Mouse (Mus musculus) hindbrain, embryonic 10.5 days (tissue): Measurements from ENCODE around the gene Isca1. TPM values are rescaled to one million over a fixed set of nuclear protein-coding genes. Genes with fewer than 3 reads are reported as not detected.
"Not testable (repeated sequence)": the region's sequence is repeated elsewhere in the genome, so short reads cannot be mapped to it uniquely, and the experiment has no call there.

Experiments
- DNase-seq: peaks from one replicate; pipeline ENCODE4 v3.0.0-alpha.2; 2017; ENCODE audit warnings: low spot score
- H3K27ac ChIP-seq: fragments of 300-500 bp; sonication (generic); 2 replicates; pipeline ENCODE4 v1.5.1; 2016; ENCODE audit warnings: mild to moderate bottlenecking, moderate library complexity
- H3K27me3 ChIP-seq: fragments of 300-500 bp; sonication (generic); 2 replicates; pipeline ENCODE4 v1.6.1; 2016; ENCODE audit warnings: mild to moderate bottlenecking; ENCODE audit not compliant: poor library complexity, insufficient read depth, severe bottlenecking
- H3K36me3 ChIP-seq: fragments of 300-500 bp; sonication (generic); 2 replicates; pipeline ENCODE4 v1.6.1; 2016; ENCODE audit warnings: mild to moderate bottlenecking, moderate library complexity
- H3K4me1 ChIP-seq: fragments of 300-500 bp; sonication (generic); replicated peaks from 2 replicates; pipeline ENCODE4 v1.6.1; 2016; ENCODE audit warnings: mild to moderate bottlenecking
- H3K4me3 ChIP-seq: fragments of 300-500 bp; sonication (generic); 2 replicates; pipeline ENCODE4 v1.5.1; 2016; ENCODE audit warnings: mild to moderate bottlenecking, moderate library complexity
- H3K9me3 ChIP-seq: fragments of 300-500 bp; sonication (generic); 2 replicates; pipeline ENCODE4 v1.6.1; 2016; ENCODE audit warnings: mild to moderate bottlenecking, moderate library complexity
- whole genome bisulfite sequencing: fragments of 180-500 bp; shearing (Covaris S2); methylation state at CpG from one replicate; pipeline ENCODE4 v1.1.7; 2016; 5-methylcytosine and 5-hydroxymethylcytosine counted together
- polyA plus RNA-seq: library from polyadenylated mRNA; unstranded; fragments of >200 nt; fragmentation: Nextera tagmentation; extraction: Ambion mirVana; gene quantifications from 2 replicates; pipeline ENCODE4 v1.2.1, GENCODE M21; 2016

Isca1 gene
- polyA plus RNA-seq, 1 experiment from 2014 or later: 116 TPM

GRCm38 (mm10) chr13:59741096-59741495 is 28.5 kb downstream of the Isca1 start:
- DNase-seq: no peak
- Histone ChIP-seq H3K4me3 (no peak overlapping the region), H3K27me3 (no peaks in the 10 kb centered on the region), H3K9me3 (no peaks in the 10 kb centered on the region), H3K4me1 (no peaks in the 10 kb centered on the region), H3K36me3 (no peaks in the 10 kb centered on the region), H3K27ac (no peak overlapping the region)
- 91% methylated on average over 11 of the region's 11 CpGs for WGBS

GRCm38 (mm10) chr13:59739397-59739796 is 30.2 kb downstream of the Isca1 start:
- no peak for DNase-seq
- Histone ChIP-seq H3K4me3 (no peak overlapping the region), H3K36me3 (no peaks in the 10 kb centered on the region), H3K4me1 (peaks cover 4% of the 10 kb centered on the region; the same call in 1 of the 2 replicates), H3K9me3 (no peaks in the 10 kb centered on the region), H3K27me3 (no peaks in the 10 kb centered on the region), H3K27ac (no peak overlapping the region)
- WGBS: 93% methylated on average over 4 of the region's 4 CpGs

DNA sequence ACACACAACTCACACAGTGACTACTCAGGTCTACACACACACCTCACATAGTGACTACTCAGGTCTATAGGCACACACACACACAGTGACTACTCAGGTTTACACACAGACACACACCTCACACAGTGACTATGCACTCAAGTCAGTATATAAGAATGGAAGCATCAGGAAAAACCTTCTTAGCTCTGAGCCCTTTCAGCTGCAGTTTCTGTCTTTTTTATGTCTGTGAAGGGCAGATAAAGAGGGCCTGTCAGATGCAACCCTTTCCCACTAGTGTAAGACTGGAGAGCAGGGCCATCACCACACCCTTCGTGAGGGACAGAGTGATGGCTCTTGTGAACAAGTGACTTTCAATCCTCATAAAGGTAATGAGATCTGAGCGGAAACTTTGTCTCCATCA is 31.2 kb downstream of the Isca1 start:
- 89% methylated on average over 2 of the region's 2 CpGs for WGBS
- no peak overlapping the region for H3K27ac ChIP-seq
- H3K9me3 ChIP-seq: no peaks in the 10 kb centered on the region
- H3K36me3 ChIP-seq: no peaks in the 10 kb centered on the region
- H3K4me1 ChIP-seq: peaks cover 4% of the 10 kb centered on the region; the same call in 1 of the 2 replicates
- no peak for DNase-seq
- H3K27me3 ChIP-seq: no peaks in the 10 kb centered on the region
- H3K4me3 ChIP-seq: no peak overlapping the region

DNA sequence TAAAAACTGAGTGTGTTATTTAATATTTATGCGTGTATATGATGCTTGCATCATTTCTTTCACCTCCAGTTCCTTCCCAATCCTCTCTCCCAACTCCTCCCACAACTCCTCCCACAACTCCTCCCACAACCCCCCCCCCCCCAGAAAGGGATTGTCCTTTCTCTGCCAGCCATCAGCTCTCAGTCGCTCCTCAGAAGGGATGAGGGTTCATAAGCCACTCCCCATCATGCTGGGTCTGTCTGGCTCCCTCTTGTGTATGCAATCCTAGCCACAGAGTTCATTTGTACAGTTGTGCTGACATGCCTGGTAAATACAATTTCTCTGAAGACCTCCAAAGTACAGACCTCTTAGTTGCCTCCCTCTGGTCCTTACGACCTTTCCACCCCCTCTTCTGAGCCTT is 34.4 kb downstream of the Isca1 start:
- peaks cover 4% of the 10 kb centered on the region; the same call in 1 of the 2 replicates for H3K4me1 ChIP-seq
- no peaks in the 10 kb centered on the region for H3K36me3 ChIP-seq
- H3K27me3 ChIP-seq: no peaks in the 10 kb centered on the region
- no peaks in the 10 kb centered on the region for H3K9me3 ChIP-seq
- no peak overlapping the region for H3K27ac ChIP-seq
- peak; percentile 29 for DNase-seq
- no peak overlapping the region for H3K4me3 ChIP-seq
- 31% methylated on average over 3 of the region's 3 CpGs for WGBS

- not testable (repeated sequence) for H3K4me3 ChIP-seq, DNase-seq, H3K27me3 ChIP-seq, H3K36me3 ChIP-seq, H3K27ac ChIP-seq, H3K9me3 ChIP-seq, H3K4me1 ChIP-seq
- WGBS: 39% methylated on average over 6 of the region's 6 CpGs
Observed at GRCm38 (mm10) chr13:59734347-59734746, 35.3 kb downstream of the Isca1 start.

- H3K4me3 ChIP-seq: no peak overlapping the region
- H3K27ac ChIP-seq: no peak overlapping the region
- no peaks in the 10 kb centered on the region for H3K36me3 ChIP-seq
- 76% methylated on average over 4 of the region's 4 CpGs for WGBS
- peaks cover 5% of the 10 kb centered on the region for H3K27me3 ChIP-seq
- no peaks in the 10 kb centered on the region for H3K9me3 ChIP-seq
- DNase-seq: no peak
- peaks cover 4% of the 10 kb centered on the region; the same call in 1 of the 2 replicates for H3K4me1 ChIP-seq
Observed at GRCm38 (mm10) chr13:59733936-59734335, 35.7 kb downstream of the Isca1 start.

DNA sequence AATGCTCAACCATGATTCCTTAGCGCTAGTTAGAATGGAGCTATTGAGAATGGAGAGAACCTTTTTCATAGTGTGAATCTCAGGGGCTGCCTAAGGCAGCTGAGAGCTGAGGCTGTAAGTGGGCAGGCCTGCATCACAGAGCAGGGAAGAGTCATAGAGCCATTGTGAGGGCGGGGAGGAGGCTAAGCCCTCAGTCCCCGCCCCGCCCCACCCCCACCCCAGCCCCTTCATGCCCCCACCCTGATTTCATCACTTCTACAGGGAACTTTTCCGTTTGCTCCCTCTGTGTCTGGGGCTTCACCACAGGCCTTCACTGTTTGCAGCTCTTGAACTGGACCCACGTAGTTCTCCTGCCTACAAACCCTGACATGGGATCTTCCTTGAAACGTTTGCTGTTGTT is 38.0 kb downstream of the Isca1 start, which contains the start of gene Spata31d1d:
Gene Spata31d1d (minus strand): TSS at position 101 of the 400 bp plus-strand sequence.
- Histone ChIP-seq H3K27ac (no peak within 1 kb of the TSS), H3K4me3 (no peak within 1 kb of the TSS), H3K9me3 (no peaks in the 10 kb centered on the region), H3K4me1 (peaks cover 8% of the 10 kb centered on the region), H3K27me3 (peaks cover 21% of the 10 kb centered on the region), H3K36me3 (no peaks in the 10 kb centered on the region)
- DNase-seq: no peak
- 41% methylated on average over 7 of the region's 7 CpGs for WGBS

- Histone ChIP-seq H3K4me1 (peaks cover 19% of the 10 kb centered on the region), H3K9me3 (no peaks in the 10 kb centered on the region), H3K4me3 (no peak overlapping the region), H3K27ac (peak overlapping the region; percentile 50; the same call in 1 of the 2 replicates), H3K27me3 (peaks cover 33% of the 10 kb centered on the region), H3K36me3 (no peaks in the 10 kb centered on the region)
- WGBS: 32% methylated on average over 7 of the region's 7 CpGs
- DNase-seq: peak; percentile 86
Observed at GRCm38 (mm10) chr13:59728378-59729093, 41.1 kb downstream of the Isca1 start.

GRCm38 (mm10) chr13:59726139-59726867 is 43.3 kb downstream of the Isca1 start:
- Histone ChIP-seq H3K4me3 (peak overlapping the region; percentile 29), H3K4me1 (peaks cover 19% of the 10 kb centered on the region), H3K36me3 (no peaks in the 10 kb centered on the region), H3K27me3 (peaks cover 33% of the 10 kb centered on the region), H3K9me3 (no peaks in the 10 kb centered on the region), H3K27ac (peak overlapping the region; percentile 54; the same call in 1 of the 2 replicates)
- 36% methylated on average over 29 of the region's 29 CpGs for WGBS
- DNase-seq: no peak

DNA sequence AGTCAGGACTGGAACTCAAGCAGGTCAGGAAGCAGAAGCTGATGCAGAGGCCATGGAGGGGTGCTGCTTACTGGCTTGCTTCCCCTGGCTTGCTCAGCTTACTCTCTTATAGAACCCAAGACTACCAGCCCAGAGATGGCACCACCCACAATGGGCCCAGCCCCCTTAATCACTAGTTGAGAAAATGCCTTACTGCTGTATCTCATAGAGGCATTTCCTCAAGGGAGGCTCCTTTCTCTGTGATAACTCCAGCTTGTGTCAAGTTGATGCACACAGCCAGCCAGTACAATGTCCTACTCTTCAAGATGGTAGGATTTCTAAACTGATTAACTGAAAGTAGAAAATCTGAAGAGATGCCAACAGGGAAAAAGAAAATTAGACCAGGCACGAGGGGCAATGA is 47.5 kb downstream of the Isca1 start:
- 70% methylated on average over 1 of the region's 1 CpGs for WGBS
- not testable (repeated sequence) for H3K4me3 ChIP-seq, H3K36me3 ChIP-seq, DNase-seq, H3K9me3 ChIP-seq, H3K27ac ChIP-seq
- Histone ChIP-seq H3K4me1 (peaks cover 23% of the 10 kb centered on the region), H3K27me3 (peaks cover 16% of the 10 kb centered on the region; the same call in 1 of the 2 replicates)

DNA sequence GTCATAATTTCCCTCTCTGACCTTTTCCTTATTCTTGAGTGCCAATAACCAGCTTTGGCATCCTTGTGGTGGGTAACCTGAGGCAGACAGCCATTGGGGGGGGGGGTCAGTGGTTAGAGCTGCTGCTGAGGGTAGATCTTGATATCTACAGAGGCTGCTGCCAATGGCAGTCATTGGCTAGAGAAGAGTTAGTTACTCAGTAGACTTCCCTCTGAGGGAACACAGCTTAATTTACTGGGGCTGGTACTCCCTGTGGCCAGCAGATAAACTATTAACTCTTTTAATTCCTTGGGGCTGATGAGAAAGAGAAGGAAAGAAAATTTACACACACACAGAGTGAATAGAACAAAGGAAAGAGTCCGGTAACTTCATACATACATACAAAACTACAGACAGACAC is 50.1 kb downstream of the Isca1 start:
- Histone ChIP-seq H3K9me3 (no peaks in the 10 kb centered on the region), H3K27me3 (peaks cover 2% of the 10 kb centered on the region; the same call in 1 of the 2 replicates), H3K36me3 (no peaks in the 10 kb centered on the region), H3K4me3 (no peak overlapping the region), H3K4me1 (peaks cover 12% of the 10 kb centered on the region), H3K27ac (no peak overlapping the region)
- no peak for DNase-seq
- 92% methylated on average over 1 of the region's 1 CpGs for WGBS

- H3K27me3 ChIP-seq, H3K4me3 ChIP-seq, H3K27ac ChIP-seq, H3K9me3 ChIP-seq, DNase-seq, H3K36me3 ChIP-seq: not testable (repeated sequence)
- 38% methylated on average over 6 of the region's 6 CpGs for WGBS
- peaks cover 16% of the 10 kb centered on the region for H3K4me1 ChIP-seq
Observed at GRCm38 (mm10) chr13:59718857-59719440, 50.7 kb downstream of the Isca1 start.

- H3K9me3 ChIP-seq: no peaks in the 10 kb centered on the region
- WGBS: 34% methylated on average over 3 of the region's 3 CpGs
- H3K4me3 ChIP-seq: no peak overlapping the region
- H3K27ac ChIP-seq: 0 out of 2 replicates have a peak overlapping the region, but pooled peaks have one; percentile 24
- no peaks in the 10 kb centered on the region for H3K36me3 ChIP-seq
- H3K4me1 ChIP-seq: peaks cover 23% of the 10 kb centered on the region
- peaks cover 12% of the 10 kb centered on the region for H3K27me3 ChIP-seq
- DNase-seq: no peak
Observed at GRCm38 (mm10) chr13:59713710-59714109, 55.9 kb downstream of the Isca1 start.
